Mouse (Mus musculus) small intestine, adult 2 months (tissue): ENCODE results near the gene Smarce1.

Experiments used
- CTCF ChIP-seq: fragments of 200-500 bp; IDR thresholded peaks from 2 replicates; pipeline ENCODE4 v1.5.1; 2012; ENCODE audit warnings: low read depth, mild to moderate bottlenecking, control low read depth, inconsistent platforms, low read length, moderate library complexity, mixed read lengths; ENCODE audit not compliant: insufficient replicate concordance, insufficient read length; ENCODE audit errors: extremely low read depth
- POLR2A ChIP-seq: fragments of 200-500 bp; IDR thresholded peaks from 2 replicates; pipeline ENCODE4 v1.6.1; 2012; ENCODE audit warnings: low read depth, mild to moderate bottlenecking, control low read depth, inconsistent platforms, low read length, moderate library complexity

DNA sequence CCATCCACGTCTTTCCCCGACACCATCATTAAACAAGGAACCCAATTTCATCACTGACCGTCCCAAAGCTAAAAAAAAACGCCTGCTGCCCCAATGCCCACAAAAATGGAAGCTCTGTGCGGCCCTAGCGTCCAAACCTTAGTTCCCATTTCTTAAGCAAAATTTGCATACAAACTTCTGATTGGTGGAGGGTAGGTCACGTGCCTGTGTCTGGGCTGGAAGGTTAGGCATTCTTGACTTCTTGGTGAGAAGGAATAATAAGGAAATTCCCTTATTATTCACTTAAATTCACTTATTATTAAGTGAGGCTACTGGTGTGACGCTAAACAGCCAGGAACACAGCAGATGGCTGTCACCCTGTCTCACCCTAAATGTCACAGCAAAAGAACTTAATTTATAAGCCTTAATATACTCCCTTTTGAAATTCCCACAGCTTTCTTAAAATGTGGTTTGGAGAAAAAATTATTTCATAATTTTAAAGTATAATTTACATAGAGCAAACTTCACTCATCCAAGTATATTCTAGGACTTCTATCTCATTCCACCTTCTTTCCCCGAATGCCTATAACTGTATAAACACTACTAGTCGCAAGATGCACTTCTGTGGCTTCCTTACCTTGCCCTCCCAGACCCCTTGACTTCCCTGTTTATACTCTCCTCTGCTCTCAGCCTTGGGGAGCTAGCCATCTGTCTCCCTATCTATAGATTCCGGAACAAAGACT lies 65.6 kb downstream of the Smarce1 start:
- TF ChIP-seq POLR2A = no peak
- TF ChIP-seq CTCF = no peak
